Mouse (Mus musculus): ENCODE measurements around the gene Nfkbiz. TPM values are rescaled to one million over a fixed set of nuclear protein-coding genes. Genes with fewer than 3 reads are reported as not detected.

Gene Nfkbiz
- total and polyA plus RNA-seq, 2 experiments from 2014 or later: 1.3 to 2.6 TPM

- H3K36me3 ChIP-seq (ENCODE audit: insufficient read depth, low read length): peaks cover 41% of the 10 kb centered on the region
- H3K27me3 ChIP-seq (ENCODE audit: insufficient read depth, low read length): no peaks in the 10 kb centered on the region
- no peak for TF ChIP-seq CTCF (IDR thresholded peaks at IDR 0.05)
- 0 out of 2 replicates have a peak, but pooled peaks cover 3% of the 10 kb centered on the region for H3K9me3 ChIP-seq (ENCODE audit: low read length)
- H3K4me3 ChIP-seq (ENCODE audit: low read depth, low read length): no peak overlapping the region
- H3K9ac ChIP-seq (replicated peaks; ENCODE audit: low read length, poor library complexity, severe bottlenecking): no peak overlapping the region
- DNase-seq (ENCODE audit: low spot score) (no peak), ATAC-seq (ENCODE audit: low FRiP score) (no peak)
- H3K27ac ChIP-seq (ENCODE audit: low read depth, low read length): no peak overlapping the region
- no peak overlapping the region for H3K4me2 ChIP-seq (ENCODE audit: low read depth, low read length, poor library complexity, severe bottlenecking)
- 84% methylated on average over 14 of the region's 14 CpGs for WGBS
- H3K4me1 ChIP-seq (ENCODE audit: insufficient read depth, low read length): no peaks in the 10 kb centered on the region
These were observed 23.2 kb downstream of the Nfkbiz start for GRCm38 (mm10) chr16:55815466-55815865.

- H3K27me3 ChIP-seq (ENCODE audit: insufficient read depth, low read length): no peaks in the 10 kb centered on the region
- no peaks in the 10 kb centered on the region for H3K4me1 ChIP-seq (ENCODE audit: insufficient read depth, low read length)
- H3K9me3 ChIP-seq (ENCODE audit: low read length): 0 out of 2 replicates have a peak, but pooled peaks cover 3% of the 10 kb centered on the region
- 97% methylated on average over 6 of the region's 6 CpGs for WGBS
- H3K4me2 ChIP-seq (ENCODE audit: low read depth, low read length, poor library complexity, severe bottlenecking): no peak overlapping the region
- no peak overlapping the region for H3K27ac ChIP-seq (ENCODE audit: low read depth, low read length)
- H3K36me3 ChIP-seq (ENCODE audit: insufficient read depth, low read length): peaks cover 41% of the 10 kb centered on the region
- no peak for TF ChIP-seq CTCF (IDR thresholded peaks at IDR 0.05)
- no peak for DNase-seq (ENCODE audit: low spot score)
- H3K4me3 ChIP-seq (ENCODE audit: low read depth, low read length): no peak overlapping the region
- no peak overlapping the region for H3K9ac ChIP-seq (replicated peaks; ENCODE audit: low read length, poor library complexity, severe bottlenecking)
- ATAC-seq (ENCODE audit: low FRiP score): no peak
These were observed 24.0 kb downstream of the Nfkbiz start for GRCm38 (mm10) chr16:55814686-55815085.

- ATAC-seq (ENCODE audit: low FRiP score) (no peak), DNase-seq (ENCODE audit: low spot score) (no peak)
- H3K4me1 ChIP-seq (ENCODE audit: insufficient read depth, low read length): no peaks in the 10 kb centered on the region
- no peak overlapping the region for H3K27ac ChIP-seq (ENCODE audit: low read depth, low read length)
- WGBS: 86% methylated on average over 15 of the region's 15 CpGs
- no peaks in the 10 kb centered on the region for H3K27me3 ChIP-seq (ENCODE audit: insufficient read depth, low read length)
- TF ChIP-seq CTCF (IDR thresholded peaks at IDR 0.05): no peak
- H3K36me3 ChIP-seq (ENCODE audit: insufficient read depth, low read length): peaks cover 41% of the 10 kb centered on the region
- no peak overlapping the region for H3K4me2 ChIP-seq (ENCODE audit: low read depth, low read length, poor library complexity, severe bottlenecking)
- no peak overlapping the region for H3K4me3 ChIP-seq (ENCODE audit: low read depth, low read length)
- 0 out of 2 replicates have a peak, but pooled peaks cover 3% of the 10 kb centered on the region for H3K9me3 ChIP-seq (ENCODE audit: low read length)
- no peak overlapping the region for H3K9ac ChIP-seq (replicated peaks; ENCODE audit: low read length, poor library complexity, severe bottlenecking)
These were observed 24.8 kb downstream of the Nfkbiz start for GRCm38 (mm10) chr16:55813916-55814315.

- DNase-seq (ENCODE audit: low spot score) (no peak), ATAC-seq (ENCODE audit: low FRiP score) (no peak)
- Histone ChIP-seq H3K9me3 (ENCODE audit: low read length) (0 out of 2 replicates have a peak, but pooled peaks cover 3% of the 10 kb centered on the region), H3K27ac (ENCODE audit: low read depth, low read length) (no peak overlapping the region), H3K9ac (replicated peaks; ENCODE audit: low read length, poor library complexity, severe bottlenecking) (no peak overlapping the region), H3K27me3 (ENCODE audit: insufficient read depth, low read length) (no peaks in the 10 kb centered on the region), H3K4me3 (ENCODE audit: low read depth, low read length) (no peak overlapping the region), H3K4me1 (ENCODE audit: insufficient read depth, low read length) (no peaks in the 10 kb centered on the region), H3K4me2 (ENCODE audit: low read depth, low read length, poor library complexity, severe bottlenecking) (no peak overlapping the region), H3K36me3 (ENCODE audit: insufficient read depth, low read length) (peaks cover 32% of the 10 kb centered on the region)
- TF ChIP-seq CTCF (IDR thresholded peaks at IDR 0.05): no peak
- 93% methylated on average over 6 of the region's 6 CpGs for WGBS
These were observed 26.9 kb downstream of the Nfkbiz start for GRCm38 (mm10) chr16:55811792-55812191.

GRCm38 (mm10) chr16:55809779-55810514 lies 28.8 kb downstream of the Nfkbiz start:
- H3K9me3 ChIP-seq (ENCODE audit: low read length): no peaks in the 10 kb centered on the region
- ATAC-seq (ENCODE audit: low FRiP score) (no peak), DNase-seq (ENCODE audit: low spot score) (no peak)
- no peak overlapping the region for H3K4me3 ChIP-seq (ENCODE audit: low read depth, low read length)
- TF ChIP-seq CTCF (IDR thresholded peaks at IDR 0.05): no peak
- no peak overlapping the region for H3K9ac ChIP-seq (replicated peaks; ENCODE audit: low read length, poor library complexity, severe bottlenecking)
- no peaks in the 10 kb centered on the region for H3K4me1 ChIP-seq (ENCODE audit: insufficient read depth, low read length)
- no peaks in the 10 kb centered on the region for H3K27me3 ChIP-seq (ENCODE audit: insufficient read depth, low read length)
- peaks cover 20% of the 10 kb centered on the region for H3K36me3 ChIP-seq (ENCODE audit: insufficient read depth, low read length)
- 93% methylated on average over 9 of the region's 9 CpGs for WGBS
- no peak overlapping the region for H3K27ac ChIP-seq (ENCODE audit: low read depth, low read length)
- H3K4me2 ChIP-seq (ENCODE audit: low read depth, low read length, poor library complexity, severe bottlenecking): no peak overlapping the region

- TF ChIP-seq CTCF (IDR thresholded peaks at IDR 0.05): no peak
- H3K4me1 ChIP-seq (ENCODE audit: insufficient read depth, low read length): no peaks in the 10 kb centered on the region
- no peak overlapping the region for H3K4me2 ChIP-seq (ENCODE audit: low read depth, low read length, poor library complexity, severe bottlenecking)
- DNase-seq (ENCODE audit: low spot score): no peak
- H3K27ac ChIP-seq (ENCODE audit: low read depth, low read length): no peak overlapping the region
- peaks cover 20% of the 10 kb centered on the region for H3K36me3 ChIP-seq (ENCODE audit: insufficient read depth, low read length)
- no peak overlapping the region for H3K4me3 ChIP-seq (ENCODE audit: low read depth, low read length)
- no peak for ATAC-seq (ENCODE audit: low FRiP score)
- 97% methylated on average over 6 of the region's 6 CpGs for WGBS
- no peak overlapping the region for H3K9ac ChIP-seq (replicated peaks; ENCODE audit: low read length, poor library complexity, severe bottlenecking)
- H3K27me3 ChIP-seq (ENCODE audit: insufficient read depth, low read length): no peaks in the 10 kb centered on the region
- H3K9me3 ChIP-seq (ENCODE audit: low read length): no peaks in the 10 kb centered on the region
These were observed 29.4 kb downstream of the Nfkbiz start for GRCm38 (mm10) chr16:55809345-55809744.
